Mouse (Mus musculus): Measurements from ENCODE around the gene Cic.

Cic gene

GRCm38 (mm10) chr7:25267301-25267750, at the start of gene Cic:
Gene Cic (plus strand): TSS chr7:25267704.
- peak in 1 of 2 experiments; percentile 97 for DNase-seq

- DNase-seq: peak; percentile 69 to 72
These were observed 48.6 kb upstream of the Cic start for GRCm38 (mm10) chr7:25218705-25219415.

GRCm38 (mm10) chr7:25219416-25219750, 48.1 kb upstream of the Cic start:
- no peak for DNase-seq

GRCm38 (mm10) chr7:25219756-25220456, 47.6 kb upstream of the Cic start:
- peak; percentile 96 to 97 for DNase-seq

GRCm38 (mm10) chr7:25220457-25221101, 46.9 kb upstream of the Cic start, which contains the start of gene Dedd2:
Gene Dedd2 (minus strand): TSS chr7:25220615.
- DNase-seq: peak in 1 of 2 experiments; percentile 41

GRCm38 (mm10) chr7:25221102-25221883, 46.2 kb upstream of the Cic start, which contains the start of gene Zfp526:
Gene Zfp526 (plus strand): TSS chr7:25221425.
- DNase-seq: peak; percentile 96 to 98

- no peak for DNase-seq
These were observed 45.1 kb upstream of the Cic start for GRCm38 (mm10) chr7:25222275-25222967.

GRCm38 (mm10) chr7:25227523-25228300, 39.8 kb upstream of the Cic start:
- no peak for DNase-seq

GRCm38 (mm10) chr7:25230690-25231285, 36.7 kb upstream of the Cic start:
- DNase-seq: peak in 1 of 2 experiments; percentile 5

- peak in 1 of 2 experiments; percentile 7 for DNase-seq
These were observed 35.3 kb upstream of the Cic start for GRCm38 (mm10) chr7:25232101-25232648.

- DNase-seq: peak in 1 of 2 experiments; percentile 5
These were observed 34.4 kb upstream of the Cic start for GRCm38 (mm10) chr7:25233061-25233460.

- DNase-seq: peak; percentile 10 to 16
These were observed 32.0 kb upstream of the Cic start for GRCm38 (mm10) chr7:25235526-25235925.

- DNase-seq: peak; percentile 98 to 99
These were observed 30.1 kb upstream of the Cic start, which contains the start of gene Gsk3a for GRCm38 (mm10) chr7:25237249-25238014. Gene Gsk3a (minus strand): TSS chr7:25237851.

GRCm38 (mm10) chr7:25238015-25238706, 29.3 kb upstream of the Cic start:
- peak; percentile 94 to 95 for DNase-seq

GRCm38 (mm10) chr7:25238829-25239623, 28.5 kb upstream of the Cic start:
- DNase-seq: peak; percentile 84 to 88

GRCm38 (mm10) chr7:25240631-25241030, 26.9 kb upstream of the Cic start:
- DNase-seq: peak in 1 of 2 experiments; percentile 5

- DNase-seq: peak; percentile 62 to 67
These were observed 26.4 kb upstream of the Cic start for GRCm38 (mm10) chr7:25241062-25241461.

- DNase-seq: no peak
These were observed 24.1 kb upstream of the Cic start for GRCm38 (mm10) chr7:25243361-25243760.
